Mouse (Mus musculus) lung, adult 2 months (tissue): ENCODE results near the gene Cep57. TPM values are rescaled to one million over a fixed set of nuclear protein-coding genes. Genes with fewer than 3 reads are reported as not detected.
"Not testable (repeated sequence)": the region's sequence is repeated elsewhere in the genome, so short reads cannot be mapped to it uniquely, and the experiment has no call there.

ENCODE experiments used
- DNase-seq: peaks from one replicate; pipeline ENCODE4 v3.0.0; 2022
- H3K4me1 ChIP-seq: fragments of 200-500 bp; 2 replicates; pipeline ENCODE4 v1.6.1; 2011; ENCODE audit warnings: low read length; ENCODE audit not compliant: control insufficient read depth, insufficient read depth
- H3K4me3 ChIP-seq: fragments of 200-500 bp; replicated peaks from 2 replicates; pipeline ENCODE3; 2011; ENCODE audit warnings: low read depth, mild to moderate bottlenecking, control low read depth, low read length; ENCODE audit errors: extremely low read depth
- CTCF ChIP-seq: fragments of 200-500 bp; IDR thresholded peaks from 2 replicates; pipeline ENCODE4 v1.5.1; 2011; ENCODE audit warnings: mild to moderate bottlenecking, low read length, control low read depth; ENCODE audit not compliant: insufficient read depth
- POLR2A ChIP-seq: fragments of 200-500 bp; IDR thresholded peaks from 2 replicates; pipeline ENCODE4 v1.6.1; 2011; ENCODE audit warnings: low read depth, mild to moderate bottlenecking, control low read depth, low read length, borderline replicate concordance; ENCODE audit errors: extremely low read depth
- WGBS: fragments of 180-500 bp; shearing (Covaris S2); methylation state at CpG from one replicate; pipeline ENCODE4 v1.1.7; 2018; 5-methylcytosine and 5-hydroxymethylcytosine counted together
- polyA plus RNA-seq: library from polyadenylated mRNA; depleted of rRNA; stranded (reverse); fragments of >200 nt; gene quantifications from 2 replicates; pipeline ENCODE4 v1.2.3, GENCODE M21; 2012; rRNA removed

Gene Cep57
- polyA plus RNA-seq, 1 experiment = 10.5 TPM

DNA sequence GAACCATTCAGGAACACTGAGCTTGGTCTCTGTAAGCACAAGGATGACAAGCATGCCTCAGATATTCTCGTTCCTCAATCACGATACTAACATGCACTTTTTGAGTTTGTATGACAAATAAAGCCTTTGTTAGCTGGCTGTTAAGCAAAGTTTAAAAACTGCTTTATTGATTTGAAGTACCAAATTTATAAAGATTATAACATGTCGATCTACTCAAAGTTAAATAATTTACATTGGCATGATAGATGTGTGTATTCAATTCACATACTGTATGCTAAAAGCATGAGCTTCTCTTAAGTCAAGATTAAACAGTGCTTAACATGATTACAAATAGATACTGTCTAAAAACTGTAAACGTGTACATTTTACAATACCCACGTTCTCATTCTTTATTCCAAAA is 19.2 kb downstream of the Cep57 start:
- DNase-seq = no peak
- 81% methylated on average over 5 of the region's 5 CpGs for WGBS

DNA sequence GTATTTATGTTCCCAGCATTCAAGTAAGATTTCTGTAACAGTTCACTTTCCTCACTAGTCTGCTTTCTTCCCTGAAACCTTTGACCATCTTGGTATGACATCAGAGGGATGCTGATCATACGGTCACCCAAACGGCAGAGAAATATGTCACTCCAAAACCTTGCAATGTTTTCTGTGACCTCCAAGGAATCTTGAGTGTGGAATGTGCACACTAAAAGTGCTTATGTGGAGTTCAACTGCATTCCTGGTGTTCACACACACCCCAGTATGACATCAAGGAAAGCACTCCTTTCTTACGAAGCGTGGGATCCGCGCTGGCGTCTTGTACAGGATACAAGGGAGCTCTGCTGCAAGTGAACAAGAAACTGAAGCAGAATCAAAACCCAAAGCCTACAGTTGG is 20.1 kb downstream of the Cep57 start:
- no peak overlapping the region for H3K4me3 ChIP-seq
- no peak for TF ChIP-seq POLR2A
- no peaks in the 10 kb centered on the region for H3K4me1 ChIP-seq
- whole genome bisulfite sequencing = 78% methylated on average over 7 of the region's 7 CpGs
- DNase-seq = no peak

More for the DNA sequence above, 19.2 kb downstream of the Cep57 start:
- H3K4me3 ChIP-seq = no peak overlapping the region
- no peaks in the 10 kb centered on the region for H3K4me1 ChIP-seq
- no peak for TF ChIP-seq POLR2A
- no peak for TF ChIP-seq CTCF

DNA sequence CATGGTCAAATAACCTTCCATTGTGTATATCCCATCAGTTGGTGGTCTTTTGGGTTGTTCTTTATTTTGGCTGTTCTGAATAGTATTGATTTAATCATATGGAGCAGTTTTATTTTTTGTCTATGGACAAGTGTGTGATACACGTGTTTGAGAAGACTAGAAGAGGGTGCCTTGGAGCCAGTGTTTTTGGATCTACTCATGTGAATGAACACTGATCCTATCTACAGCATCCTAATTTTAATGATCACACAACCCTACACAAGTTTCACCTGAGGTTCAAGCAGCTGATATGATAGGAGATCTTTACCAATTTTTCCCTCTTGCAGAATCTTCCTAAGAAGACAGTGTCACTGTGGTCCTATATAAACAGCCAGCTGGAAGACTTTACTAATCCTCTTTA is 22.4 kb downstream of the Cep57 start:
- no peak for DNase-seq
- no peaks in the 10 kb centered on the region for H3K4me1 ChIP-seq
- H3K4me3 ChIP-seq = no peak overlapping the region
- WGBS = 71% methylated on average over 1 of the region's 1 CpGs
- no peak for TF ChIP-seq POLR2A
- no peak for TF ChIP-seq CTCF

DNA sequence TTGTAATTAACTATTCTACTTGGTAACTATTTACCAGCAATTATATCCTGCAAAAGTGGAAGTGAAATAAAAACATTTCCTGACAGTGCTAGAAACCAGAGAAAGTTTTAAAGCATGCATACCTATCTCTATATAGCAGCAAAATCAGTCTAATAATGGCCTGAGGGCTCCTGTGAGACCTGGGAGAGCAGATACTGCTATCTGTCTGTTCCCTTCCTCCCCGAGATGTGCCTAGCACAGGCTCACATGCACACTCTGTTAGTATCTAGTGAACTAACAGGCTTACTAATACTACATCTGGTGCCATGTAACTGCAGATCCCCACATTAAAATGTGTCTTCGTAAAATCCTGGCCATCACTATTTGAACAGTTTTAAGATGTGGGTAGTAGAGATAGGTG is 32.2 kb downstream of the Cep57 start:
- no peaks in the 10 kb centered on the region for H3K4me1 ChIP-seq
- TF ChIP-seq CTCF = no peak
- no peak for TF ChIP-seq POLR2A
- DNase-seq = no peak
- WGBS = 95% methylated on average over 2 of the region's 2 CpGs
- no peak overlapping the region for H3K4me3 ChIP-seq

DNA sequence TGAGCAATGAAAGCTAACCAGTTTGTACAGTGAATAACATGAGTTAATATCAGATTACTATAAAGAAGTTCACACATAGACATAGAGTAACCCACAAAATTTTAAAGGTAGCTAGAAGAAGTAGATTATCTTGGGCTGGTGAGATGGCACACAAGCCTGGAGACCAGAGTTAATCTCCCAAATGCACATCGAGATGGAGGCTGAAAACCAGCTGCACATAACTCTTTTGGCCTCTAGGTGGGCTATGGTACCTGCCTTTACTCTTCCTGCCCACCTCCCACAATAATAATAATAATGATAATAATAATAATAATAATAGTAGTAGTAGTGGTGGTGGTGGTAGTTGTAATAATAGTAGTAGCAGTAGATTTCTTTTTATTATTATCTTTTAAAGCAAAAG is 32.6 kb downstream of the Cep57 start:
- WGBS = 68% methylated on average over 1 of the region's 1 CpGs

DNA sequence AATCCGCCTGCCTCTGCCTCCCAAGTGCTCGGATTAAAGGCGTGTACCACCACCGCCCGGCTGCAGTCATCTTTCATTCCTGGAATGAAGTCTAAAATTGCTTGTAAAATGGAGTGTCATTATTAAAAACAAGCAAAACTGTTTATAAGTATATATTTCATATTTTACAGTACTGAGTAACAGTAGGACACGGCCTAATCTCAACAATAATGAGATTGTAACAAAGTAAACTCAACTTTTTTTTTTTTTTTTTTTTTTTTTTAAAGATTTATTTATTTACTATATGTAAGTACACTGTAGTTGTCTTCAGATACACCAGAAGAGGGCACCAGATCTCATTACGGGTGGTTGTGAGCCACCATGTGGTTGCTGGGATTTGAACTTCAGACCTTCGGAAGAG is 36.0 kb downstream of the Cep57 start:
- not testable (repeated sequence) for H3K4me1 ChIP-seq, H3K4me3 ChIP-seq, DNase-seq
- 94% methylated on average over 8 of the region's 8 CpGs for whole genome bisulfite sequencing

More for the DNA sequence above, 32.6 kb downstream of the Cep57 start:
- no peak for TF ChIP-seq POLR2A
- no peak for TF ChIP-seq CTCF
- H3K4me1 ChIP-seq = no peaks in the 10 kb centered on the region
- no peak for DNase-seq
- no peak overlapping the region for H3K4me3 ChIP-seq

DNA sequence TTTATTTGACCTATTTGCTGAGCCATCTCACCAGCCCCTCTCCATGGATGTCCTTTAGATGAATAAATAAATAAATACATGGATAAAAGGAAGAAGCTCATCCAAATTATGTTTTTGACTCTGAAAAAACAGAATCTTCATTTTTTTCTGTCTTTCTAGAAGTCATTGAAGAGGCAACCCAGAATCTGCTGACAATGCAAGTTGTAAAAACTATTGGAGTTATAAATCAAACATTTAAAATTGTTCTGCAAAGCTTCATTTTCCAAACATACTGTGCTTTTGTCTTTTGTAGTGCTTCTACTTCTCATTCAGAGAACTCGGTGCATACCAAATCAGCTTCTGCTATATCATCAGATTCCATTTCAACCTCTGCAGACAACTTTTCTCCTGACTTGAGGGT is 44.9 kb downstream of the Cep57 start:
- 91% methylated on average over 1 of the region's 1 CpGs for WGBS
- TF ChIP-seq CTCF (no peak), POLR2A (no peak)
- Histone ChIP-seq H3K4me3 (no peak overlapping the region), H3K4me1 (no peaks in the 10 kb centered on the region; the same call in 1 of the 2 replicates)
- no peak for DNase-seq

DNA sequence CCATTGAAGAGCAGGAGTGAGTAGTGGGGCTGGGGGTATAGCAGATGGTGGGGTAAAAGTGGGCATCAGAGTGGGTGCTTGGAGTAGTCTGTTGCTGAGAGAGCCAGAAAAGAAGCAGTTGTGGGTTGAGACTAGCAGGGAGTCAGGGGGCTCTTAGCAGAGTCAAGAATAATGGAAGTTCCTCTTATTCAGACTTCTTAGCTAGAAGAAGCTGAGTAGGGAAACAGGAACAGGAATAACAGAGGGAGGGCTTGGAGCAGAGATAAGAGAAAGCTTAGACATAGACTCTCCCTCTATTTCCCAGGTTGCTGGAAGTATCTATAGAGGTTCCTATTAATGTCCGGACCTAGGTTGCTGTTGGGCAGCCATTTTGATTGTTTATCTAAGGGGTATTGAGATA is 52.2 kb downstream of the Cep57 start:
- no peak for TF ChIP-seq CTCF
- peaks cover 6% of the 10 kb centered on the region for H3K4me1 ChIP-seq
- DNase-seq = no peak
- 79% methylated on average over 1 of the region's 1 CpGs for WGBS
- no peak overlapping the region for H3K4me3 ChIP-seq

DNA sequence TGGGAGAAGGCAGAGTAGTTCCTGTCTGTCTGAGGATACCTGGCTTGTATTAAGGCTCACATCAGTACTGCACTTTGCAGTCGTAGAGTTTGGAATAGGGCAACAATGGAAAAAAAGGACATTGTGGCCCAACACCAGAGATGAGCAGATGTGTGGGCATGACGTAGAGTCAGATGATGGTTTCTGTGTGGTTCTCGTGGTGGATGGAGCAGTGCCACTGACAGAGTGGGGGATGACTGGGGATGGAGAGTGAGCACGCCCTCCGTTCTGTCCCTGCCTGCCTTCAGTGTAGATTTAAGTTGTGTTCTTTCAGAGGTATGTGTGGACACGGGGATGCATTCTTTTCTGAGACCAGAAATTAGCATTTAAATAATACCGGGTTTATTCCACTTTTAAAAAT is 60.3 kb downstream of the Cep57 start:
- no peak for TF ChIP-seq POLR2A
- no peak for TF ChIP-seq CTCF
- no peak for DNase-seq
- H3K4me3 ChIP-seq = no peak overlapping the region
- H3K4me1 ChIP-seq = peaks cover 2% of the 10 kb centered on the region; the same call in 1 of the 2 replicates
- 83% methylated on average over 7 of the region's 7 CpGs for WGBS

DNA sequence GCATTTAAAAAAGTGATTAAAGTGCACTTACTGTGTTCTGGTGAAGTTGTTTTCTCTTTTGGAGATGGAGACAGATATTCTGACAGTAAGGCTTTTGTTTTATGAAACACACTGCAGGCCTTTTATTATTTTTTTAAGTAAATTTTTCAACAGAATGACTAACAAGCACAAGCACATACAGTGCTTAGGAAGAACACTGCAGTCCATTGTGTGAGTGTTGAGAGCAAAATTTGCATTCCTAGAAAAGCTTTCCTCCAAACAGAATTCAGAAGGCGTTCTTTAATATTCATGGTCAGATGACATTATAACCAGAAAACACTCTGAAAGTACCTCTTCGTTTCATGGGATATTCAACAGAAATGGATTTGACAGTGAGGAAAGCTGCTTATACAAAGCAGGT is 61.3 kb downstream of the Cep57 start:
- TF ChIP-seq CTCF (no peak), POLR2A (no peak)
- no peak for DNase-seq
- Histone ChIP-seq H3K4me1 (peaks cover 2% of the 10 kb centered on the region; the same call in 1 of the 2 replicates), H3K4me3 (no peak overlapping the region)
- WGBS = 74% methylated on average over 2 of the region's 2 CpGs

DNA sequence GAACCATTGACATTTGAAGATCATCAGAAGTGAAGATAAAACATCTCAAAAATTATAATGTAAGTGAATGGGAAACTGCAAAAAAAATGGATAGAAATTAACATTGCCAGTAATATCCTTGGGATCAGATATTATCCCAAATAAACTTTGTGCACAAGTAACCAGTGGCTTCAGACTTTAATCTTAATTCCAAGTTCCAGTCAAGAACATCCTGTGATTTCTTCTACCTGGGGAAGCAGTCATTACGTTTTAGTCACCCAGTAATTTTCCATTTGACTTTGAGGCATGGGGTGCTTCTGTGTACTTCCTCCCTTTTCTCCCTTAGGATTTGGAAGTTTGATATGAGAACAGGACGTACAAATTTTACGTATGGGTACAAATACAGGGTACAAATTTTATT is 66.5 kb downstream of the Cep57 start:
- Histone ChIP-seq H3K4me3 (no peak overlapping the region), H3K4me1 (no peaks in the 10 kb centered on the region; the same call in 1 of the 2 replicates)
- WGBS = 78% methylated on average over 3 of the region's 3 CpGs
- DNase-seq = no peak
- no peak for TF ChIP-seq POLR2A
- TF ChIP-seq CTCF = no peak

Other genes starting within 250 kb of the Cep57 start
- gene Mtmr2, start 78.7 kb downstream of the Cep57 start, polyA plus RNA-seq = 28.8 and 52.2 TPM in 2 replicates
- 6.7 and 10.9 TPM in 2 replicates for gene Fam76b, start 609 bp upstream of the Cep57 start, polyA plus RNA-seq